Mouse (Mus musculus): ENCODE results near the gene Olfr332. TPM values are rescaled to one million over a fixed set of nuclear protein-coding genes. Genes with fewer than 3 reads are reported as not detected.
"Not testable (repeated sequence)": the region's sequence is repeated elsewhere in the genome, so short reads cannot be mapped to it uniquely, and the experiment has no call there.

Gene Olfr332
- polyA plus RNA-seq (2014; fragmentation: Nextera tagmentation; extraction: Ambion mirVana): 0.11 TPM in 1 of 2 replicates, not detected in the other

- ATAC-seq (ENCODE audit: low FRiP score, low TSS enrichment): no peak
- Histone ChIP-seq H3K27me3 (ENCODE audit: control insufficient read depth, insufficient read depth, low read length) (no peaks in the 10 kb centered on the region), H3K9me3 (ENCODE audit: control insufficient read depth, low read length) (no peaks in the 10 kb centered on the region), H3K9ac (ENCODE audit: low read depth, low read length) (no peak within 1 kb of the TSS), H3K27ac (ENCODE audit: low read depth, low read length) (no peak within 1 kb of the TSS), H3K4me3 (ENCODE audit: low read length) (no peak within 1 kb of the TSS), H3K36me3 (ENCODE audit: control insufficient read depth, insufficient read depth, low read length) (no peaks in the 10 kb centered on the region), H3K4me1 (ENCODE audit: control insufficient read depth, insufficient read depth, low read length) (no peaks in the 10 kb centered on the region), H3K4me2 (replicated peaks; ENCODE audit: low read depth, low read length) (no peak within 1 kb of the TSS)
- WGBS: 77% methylated on average over 2 of the region's 2 CpGs
Observed at GRCm38 (mm10) chr11:58492455-58492854, at the start of gene Olfr332. Gene Olfr332 (minus strand): TSS chr11:58492555.

GRCm38 (mm10) chr11:58534736-58535135, 42.4 kb upstream of the Olfr332 start, which contains the start of gene Olfr330:
Gene Olfr330 (minus strand): TSS chr11:58534836.
- not testable (repeated sequence) for H3K9ac ChIP-seq (ENCODE audit: low read depth, low read length); H3K27me3 ChIP-seq (ENCODE audit: control insufficient read depth, insufficient read depth, low read length); ATAC-seq (ENCODE audit: low FRiP score, low TSS enrichment); H3K4me3 ChIP-seq (ENCODE audit: low read length); H3K36me3 ChIP-seq (ENCODE audit: control insufficient read depth, insufficient read depth, low read length); H3K9me3 ChIP-seq (ENCODE audit: control insufficient read depth, low read length); H3K4me2 ChIP-seq (replicated peaks; ENCODE audit: low read depth, low read length); H3K27ac ChIP-seq (ENCODE audit: low read depth, low read length); H3K4me1 ChIP-seq (ENCODE audit: control insufficient read depth, insufficient read depth, low read length)

GRCm38 (mm10) chr11:58519756-58520155, 27.4 kb upstream of the Olfr332 start:
- H3K4me3 ChIP-seq (ENCODE audit: low read length); H3K27ac ChIP-seq (ENCODE audit: low read depth, low read length); H3K4me1 ChIP-seq (ENCODE audit: control insufficient read depth, insufficient read depth, low read length); H3K9ac ChIP-seq (ENCODE audit: low read depth, low read length); H3K27me3 ChIP-seq (ENCODE audit: control insufficient read depth, insufficient read depth, low read length); H3K4me2 ChIP-seq (replicated peaks; ENCODE audit: low read depth, low read length); H3K36me3 ChIP-seq (ENCODE audit: control insufficient read depth, insufficient read depth, low read length); H3K9me3 ChIP-seq (ENCODE audit: control insufficient read depth, low read length); ATAC-seq (ENCODE audit: low FRiP score, low TSS enrichment): not testable (repeated sequence)
- WGBS: 89% methylated on average over 6 of the region's 9 CpGs

DNA sequence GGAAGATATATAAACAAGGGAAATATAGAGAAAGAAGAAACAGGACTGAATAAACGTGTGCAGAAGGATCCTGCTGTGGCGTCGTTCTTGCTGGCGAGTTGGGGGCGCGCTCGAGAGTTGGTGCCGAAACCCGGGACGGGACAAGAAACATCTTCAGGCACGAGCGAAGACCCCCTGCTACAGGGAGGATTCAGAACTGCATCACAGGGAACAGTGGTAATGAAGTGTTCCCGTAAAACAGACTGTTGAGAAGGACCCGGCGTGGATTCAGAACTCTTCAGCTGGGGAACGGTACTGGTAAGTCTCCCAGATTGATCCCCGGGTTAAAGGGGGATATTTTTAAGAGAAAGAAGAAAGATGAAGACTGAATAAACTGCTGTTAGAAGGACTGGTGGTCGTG, 26.6 kb upstream of the Olfr332 start:
- H3K4me3 ChIP-seq (ENCODE audit: low read length); H3K27me3 ChIP-seq (ENCODE audit: control insufficient read depth, insufficient read depth, low read length); ATAC-seq (ENCODE audit: low FRiP score, low TSS enrichment); H3K9me3 ChIP-seq (ENCODE audit: control insufficient read depth, low read length); H3K4me1 ChIP-seq (ENCODE audit: control insufficient read depth, insufficient read depth, low read length); H3K4me2 ChIP-seq (replicated peaks; ENCODE audit: low read depth, low read length); H3K27ac ChIP-seq (ENCODE audit: low read depth, low read length); H3K36me3 ChIP-seq (ENCODE audit: control insufficient read depth, insufficient read depth, low read length); H3K9ac ChIP-seq (ENCODE audit: low read depth, low read length): not testable (repeated sequence)
- 95% methylated on average over 18 of the region's 18 CpGs for WGBS

GRCm38 (mm10) chr11:58509058-58509457, 16.7 kb upstream of the Olfr332 start:
- not testable (repeated sequence) for ATAC-seq (ENCODE audit: low FRiP score, low TSS enrichment)

GRCm38 (mm10) chr11:58502472-58502871, 10.1 kb upstream of the Olfr332 start, which contains the start of gene Olfr331:
Gene Olfr331 (minus strand): TSS chr11:58502572.
- not testable (repeated sequence) for H3K27ac ChIP-seq (ENCODE audit: low read depth, low read length); H3K9ac ChIP-seq (ENCODE audit: low read depth, low read length)

More at GRCm38 (mm10) chr11:58509058-58509457, 16.7 kb upstream of the Olfr332 start:
- H3K4me2 ChIP-seq (replicated peaks; ENCODE audit: low read depth, low read length); H3K27ac ChIP-seq (ENCODE audit: low read depth, low read length); H3K27me3 ChIP-seq (ENCODE audit: control insufficient read depth, insufficient read depth, low read length); H3K9ac ChIP-seq (ENCODE audit: low read depth, low read length); H3K36me3 ChIP-seq (ENCODE audit: control insufficient read depth, insufficient read depth, low read length); H3K4me1 ChIP-seq (ENCODE audit: control insufficient read depth, insufficient read depth, low read length); H3K9me3 ChIP-seq (ENCODE audit: control insufficient read depth, low read length); H3K4me3 ChIP-seq (ENCODE audit: low read length): not testable (repeated sequence)
- WGBS: 85% methylated on average over 19 of the region's 19 CpGs

DNA sequence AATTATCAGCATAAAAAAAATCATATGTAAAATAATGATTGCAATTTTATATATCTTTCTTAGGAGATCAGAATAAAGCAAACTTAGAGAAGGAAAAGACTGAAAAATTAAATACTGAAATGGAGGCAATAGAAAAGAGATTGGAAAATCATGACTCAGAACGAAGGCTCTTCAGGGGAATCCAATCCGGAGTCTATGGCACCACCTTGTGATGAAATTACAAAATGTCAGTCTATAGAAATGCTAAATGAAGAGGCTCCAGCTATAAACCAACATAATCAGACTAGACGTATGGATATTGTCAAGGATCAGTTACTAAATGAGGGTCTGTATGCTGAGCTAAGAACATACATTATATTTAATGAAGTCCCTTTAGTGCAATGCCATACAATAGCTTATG, 6.9 kb upstream of the Olfr332 start:
- Histone ChIP-seq H3K4me2 (replicated peaks; ENCODE audit: low read depth, low read length) (no peak overlapping the region), H3K4me1 (ENCODE audit: control insufficient read depth, insufficient read depth, low read length) (no peaks in the 10 kb centered on the region), H3K9ac (ENCODE audit: low read depth, low read length) (no peak overlapping the region), H3K36me3 (ENCODE audit: control insufficient read depth, insufficient read depth, low read length) (no peaks in the 10 kb centered on the region), H3K9me3 (ENCODE audit: control insufficient read depth, low read length) (no peaks in the 10 kb centered on the region), H3K4me3 (ENCODE audit: low read length) (no peak overlapping the region), H3K27ac (ENCODE audit: low read depth, low read length) (no peak overlapping the region), H3K27me3 (ENCODE audit: control insufficient read depth, insufficient read depth, low read length) (no peaks in the 10 kb centered on the region)
- 64% methylated on average over 3 of the region's 3 CpGs for WGBS
- no peak for ATAC-seq (ENCODE audit: low FRiP score, low TSS enrichment)

More at GRCm38 (mm10) chr11:58502472-58502871, 10.1 kb upstream of the Olfr332 start, which contains the start of gene Olfr331:
- not testable (repeated sequence) for H3K27me3 ChIP-seq (ENCODE audit: control insufficient read depth, insufficient read depth, low read length); H3K9me3 ChIP-seq (ENCODE audit: control insufficient read depth, low read length); H3K36me3 ChIP-seq (ENCODE audit: control insufficient read depth, insufficient read depth, low read length); H3K4me3 ChIP-seq (ENCODE audit: low read length); ATAC-seq (ENCODE audit: low FRiP score, low TSS enrichment); H3K4me2 ChIP-seq (replicated peaks; ENCODE audit: low read depth, low read length); H3K4me1 ChIP-seq (ENCODE audit: control insufficient read depth, insufficient read depth, low read length)

DNA sequence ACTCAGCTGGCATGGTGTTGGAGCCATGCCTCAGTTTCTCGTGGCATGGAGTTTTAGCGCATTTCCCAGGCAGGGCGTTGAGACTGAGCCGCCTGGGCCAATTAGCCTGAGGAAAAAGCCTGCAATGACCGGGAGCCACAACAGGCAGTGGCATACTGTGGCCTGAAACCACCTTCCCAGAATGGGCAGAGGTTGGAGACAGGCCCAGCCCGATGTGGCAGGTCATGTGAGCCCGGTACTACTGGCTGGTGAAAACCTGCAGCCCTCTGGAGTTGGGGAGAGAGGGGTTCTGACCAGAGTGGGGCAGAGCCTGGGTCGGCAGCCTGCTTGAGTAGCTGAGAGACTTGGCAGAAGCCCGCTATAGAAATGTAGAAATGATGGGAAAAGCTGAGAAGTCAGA, 6.4 kb upstream of the Olfr332 start:
- Histone ChIP-seq H3K27me3 (ENCODE audit: control insufficient read depth, insufficient read depth, low read length) (no peaks in the 10 kb centered on the region), H3K9me3 (ENCODE audit: control insufficient read depth, low read length) (no peaks in the 10 kb centered on the region), H3K4me1 (ENCODE audit: control insufficient read depth, insufficient read depth, low read length) (no peaks in the 10 kb centered on the region), H3K36me3 (ENCODE audit: control insufficient read depth, insufficient read depth, low read length) (no peaks in the 10 kb centered on the region), H3K9ac (ENCODE audit: low read depth, low read length) (no peak overlapping the region), H3K4me2 (replicated peaks; ENCODE audit: low read depth, low read length) (no peak overlapping the region), H3K27ac (ENCODE audit: low read depth, low read length) (no peak overlapping the region), H3K4me3 (ENCODE audit: low read length) (no peak overlapping the region)
- 89% methylated on average over 9 of the region's 9 CpGs for WGBS
- ATAC-seq (ENCODE audit: low FRiP score, low TSS enrichment): no peak

DNA sequence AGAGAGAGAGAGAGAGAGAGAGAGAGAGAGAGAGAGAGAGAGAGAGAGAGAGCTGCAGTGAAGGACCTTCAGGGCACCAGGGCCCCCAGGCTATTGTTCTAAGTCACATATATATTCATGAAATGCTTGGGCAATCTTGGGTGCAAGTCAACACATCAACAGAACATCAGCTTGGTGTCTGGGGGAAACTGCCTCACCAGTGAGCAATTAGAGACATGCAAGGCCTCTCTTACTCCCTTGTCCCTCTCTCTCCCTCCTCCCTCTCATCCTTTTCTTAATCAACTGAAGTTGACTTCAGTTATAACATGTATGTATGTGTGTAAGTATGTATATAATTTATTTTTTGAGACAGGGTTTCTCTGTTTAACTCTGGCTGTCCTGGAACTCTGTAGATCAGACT, 30.2 kb downstream of the Olfr332 start, which contains the start of gene Olfr30:
TSS of gene Olfr30 (minus strand) at position 101 of the 400 bp plus-strand sequence.
- H3K27me3 ChIP-seq (ENCODE audit: control insufficient read depth, insufficient read depth, low read length): no peaks in the 10 kb centered on the region
- H3K27ac ChIP-seq (ENCODE audit: low read depth, low read length): no peak within 1 kb of the TSS
- no peaks in the 10 kb centered on the region for H3K4me1 ChIP-seq (ENCODE audit: control insufficient read depth, insufficient read depth, low read length)
- H3K4me2 ChIP-seq (replicated peaks; ENCODE audit: low read depth, low read length): no peak within 1 kb of the TSS
- no peaks in the 10 kb centered on the region for H3K36me3 ChIP-seq (ENCODE audit: control insufficient read depth, insufficient read depth, low read length)
- H3K4me3 ChIP-seq (ENCODE audit: low read length): no peak within 1 kb of the TSS
- H3K9ac ChIP-seq (ENCODE audit: low read depth, low read length): no peak within 1 kb of the TSS
- H3K9me3 ChIP-seq (ENCODE audit: control insufficient read depth, low read length): no peaks in the 10 kb centered on the region
- ATAC-seq (ENCODE audit: low FRiP score, low TSS enrichment): no peak

Measured in kidney, embryonic 14.5 days (tissue).